ENCODE assay signal across 22 mouse cellular contexts in genomic region chr4:40016856-40017255, GRCm38 (mm10).
DNase-seq lines count a peak whose midpoint lies in the region; ATAC-seq and TF ChIP-seq lines count a peak whose summit lies in the region.
"Had no signal": no experiment of that assay in that cellular context is flagged by ENCODE, and none has a peak within 500 bp of the region (broad histone marks: within the 10 kb centered on the region; RNA-seq: fewer than 3 reads in every experiment).

No protein-coding gene starts in this region.

- peak overlapping the region; percentile 48; the same call in 1 of the 2 replicates for H3K27ac ChIP-seq in gastrocnemius, adult 2 months
- H3K27ac ChIP-seq in heart, embryonic 14.5 days (replicated peaks in 1 of 2; ENCODE audit: control insufficient read depth in 1 of 2, insufficient read depth in 1 of 2, low read depth in 2 of 2, low read length in 2 of 2), result no peak overlapping the region
- no peak overlapping the region for H3K27ac ChIP-seq in heart, adult 2 months
- H3K27ac ChIP-seq in midbrain, embryonic 15.5 days, result no peak overlapping the region
- H3K27ac ChIP-seq in midbrain, postnatal 0 days (ENCODE audit: low read depth, low read length), result no peak overlapping the region
- H3K27ac ChIP-seq: forebrain, embryonic 10.5 days; hindbrain, embryonic 10.5 days; intestine, embryonic 15.5 days; liver, embryonic 15.5 days; stomach, embryonic 15.5 days had no signal

- no peak for DNase-seq in gastrocnemius, adult 2 months
- no peak for DNase-seq in gastrocnemius, postnatal 10 days
- no peak for DNase-seq in heart, adult 2 months
- DNase-seq in midbrain, postnatal 0 days (ENCODE audit: low spot score), result no peak
- no peak for DNase-seq in left cerebral cortex, adult 11 months (ENCODE audit: low spot score)
- DNase-seq: adrenal gland, adult 8-10 months; cerebellum, adult 18-20 months; cerebellum, postnatal 14 days; forebrain, postnatal 0 days; kidney, adult 8-10 months; kidney, postnatal 10 days; lung, postnatal 4 days; thymus, adult 18-20 months; thymus, postnatal 36 days had no signal

- no peaks in the 10 kb centered on the region for H3K79me2 ChIP-seq in heart, adult 2 months (replicated peaks; ENCODE audit: control insufficient read depth, insufficient read depth, low read length)

- WGBS in heart, embryonic 14.5 days, result 31% methylated on average over 15 of the region's 15 CpGs
- 49% methylated on average over 15 of the region's 15 CpGs for WGBS in heart, adult 2 months
- WGBS in midbrain, embryonic 15.5 days, result 84% methylated on average over 15 of the region's 15 CpGs
- WGBS in midbrain, postnatal 0 days, result 83% methylated on average over 15 of the region's 15 CpGs

- intact Hi-C loops in gastrocnemius, adult 2 months (cut with DNase I), result no loop called here
- intact Hi-C loops in heart, adult 2 months (cut with DNase I), result no loop called here

- no peaks in the 10 kb centered on the region for H3K4me1 ChIP-seq in heart, embryonic 14.5 days (ENCODE audit: control insufficient read depth in 2 of 2, insufficient read depth in 2 of 2, low read length in 2 of 2)
- H3K4me1 ChIP-seq in heart, adult 2 months (ENCODE audit: control insufficient read depth, insufficient read depth, low read length), result no peaks in the 10 kb centered on the region
- H3K4me1 ChIP-seq in midbrain, embryonic 15.5 days, result no peaks in the 10 kb centered on the region
- H3K4me1 ChIP-seq in midbrain, postnatal 0 days (ENCODE audit: insufficient read depth, low read length), result no peaks in the 10 kb centered on the region; the same call in 1 of the 2 replicates
- H3K4me1 ChIP-seq: forebrain, embryonic 10.5 days; hindbrain, embryonic 10.5 days; intestine, embryonic 15.5 days; liver, embryonic 15.5 days; stomach, embryonic 15.5 days had no signal

- H3K4me3 ChIP-seq in gastrocnemius, adult 2 months, result no peak overlapping the region
- H3K4me3 ChIP-seq in heart, embryonic 14.5 days (ENCODE audit: control insufficient read depth in 1 of 2, insufficient read depth in 1 of 2, low read depth in 1 of 2, low read length in 2 of 2), result no peak overlapping the region
- H3K4me3 ChIP-seq in heart, adult 2 months, result no peak overlapping the region
- no peak overlapping the region for H3K4me3 ChIP-seq in midbrain, embryonic 15.5 days
- H3K4me3 ChIP-seq in midbrain, postnatal 0 days (ENCODE audit: low read depth, low read length), result no peak overlapping the region
- H3K4me3 ChIP-seq: forebrain, embryonic 10.5 days; hindbrain, embryonic 10.5 days; intestine, embryonic 15.5 days; liver, embryonic 15.5 days; stomach, embryonic 15.5 days had no signal

- H3K9me3 ChIP-seq in heart, embryonic 14.5 days (ENCODE audit: control insufficient read depth, low read length), result no peaks in the 10 kb centered on the region
- no peaks in the 10 kb centered on the region for H3K9me3 ChIP-seq in midbrain, embryonic 15.5 days
- H3K9me3 ChIP-seq in midbrain, postnatal 0 days (ENCODE audit: low read length), result no peaks in the 10 kb centered on the region
- H3K9me3 ChIP-seq: forebrain, embryonic 10.5 days; hindbrain, embryonic 10.5 days; intestine, embryonic 15.5 days; liver, embryonic 15.5 days; stomach, embryonic 15.5 days had no signal

- no peak for TF ChIP-seq POLR2A in heart, adult 2 months (IDR thresholded peaks at IDR 0.05; ENCODE audit: insufficient read depth, low read depth, low read length)

- no peak for TF ChIP-seq EP300 in heart, adult 2 months (IDR thresholded peaks at IDR 0.05; ENCODE audit: insufficient read depth, low read depth, low read length)

- ATAC-seq in heart, embryonic 14.5 days (ENCODE audit: insufficient number of reproducible peaks, insufficient read depth, low FRiP score, low read depth), result no peak
- 0 out of 2 replicates have a peak, but pooled peaks have one; percentile 21 for ATAC-seq in midbrain, embryonic 15.5 days (replicated peaks)
- ATAC-seq in midbrain, postnatal 0 days (ENCODE audit: low FRiP score), result no peak
- ATAC-seq: forebrain, postnatal 0 days; hindbrain, embryonic 16.5 days; intestine, embryonic 15.5 days had no signal

- TF ChIP-seq CTCF in gastrocnemius, adult 2 months (IDR thresholded peaks at IDR 0.05), result no peak
- TF ChIP-seq CTCF in heart, adult 2 months (IDR thresholded peaks at IDR 0.05), result no peak
- no peak for TF ChIP-seq CTCF in midbrain, postnatal 0 days (IDR thresholded peaks at IDR 0.05)

- no peak overlapping the region for H3K9ac ChIP-seq in heart, embryonic 14.5 days (ENCODE audit: low read length)
- H3K9ac ChIP-seq in heart, adult 2 months (ENCODE audit: low read depth, low read length), result no peak overlapping the region
- H3K9ac ChIP-seq in midbrain, embryonic 15.5 days, result no peak overlapping the region
- H3K9ac ChIP-seq in midbrain, postnatal 0 days (replicated peaks; ENCODE audit: low read length, poor library complexity, severe bottlenecking), result no peak overlapping the region
- H3K9ac ChIP-seq: forebrain, postnatal 0 days; intestine, embryonic 15.5 days; liver, embryonic 15.5 days; stomach, embryonic 15.5 days had no signal

- H3K4me2 ChIP-seq in heart, embryonic 14.5 days (ENCODE audit: low read length), result peak overlapping the region; percentile 39
- no peak overlapping the region for H3K4me2 ChIP-seq in midbrain, embryonic 15.5 days
- H3K4me2 ChIP-seq in midbrain, postnatal 0 days (ENCODE audit: low read depth, low read length, poor library complexity, severe bottlenecking), result no peak overlapping the region
- H3K4me2 ChIP-seq: intestine, embryonic 15.5 days; liver, embryonic 15.5 days; stomach, embryonic 15.5 days had no signal

- no peaks in the 10 kb centered on the region for H3K27me3 ChIP-seq in heart, embryonic 14.5 days (ENCODE audit: control insufficient read depth, insufficient read depth, low read length)
- H3K27me3 ChIP-seq in heart, adult 2 months (ENCODE audit: control insufficient read depth, insufficient read depth, low read length), result no peaks in the 10 kb centered on the region
- H3K27me3 ChIP-seq in midbrain, embryonic 15.5 days (replicated peaks), result no peaks in the 10 kb centered on the region
- H3K27me3 ChIP-seq in midbrain, postnatal 0 days (ENCODE audit: insufficient read depth, low read length), result no peaks in the 10 kb centered on the region
- H3K27me3 ChIP-seq: intestine, embryonic 15.5 days; liver, embryonic 15.5 days; stomach, embryonic 15.5 days had no signal

- H3K36me3 ChIP-seq in heart, embryonic 14.5 days (ENCODE audit: control insufficient read depth, insufficient read depth, low read length), result no peaks in the 10 kb centered on the region
- H3K36me3 ChIP-seq in heart, adult 2 months (ENCODE audit: control insufficient read depth, insufficient read depth, low read length), result no peaks in the 10 kb centered on the region
- no peaks in the 10 kb centered on the region for H3K36me3 ChIP-seq in midbrain, embryonic 15.5 days (replicated peaks)
- H3K36me3 ChIP-seq in midbrain, postnatal 0 days (ENCODE audit: insufficient read depth, low read length), result no peaks in the 10 kb centered on the region
- H3K36me3 ChIP-seq: forebrain, embryonic 10.5 days; hindbrain, embryonic 10.5 days; intestine, embryonic 15.5 days; liver, embryonic 15.5 days; stomach, embryonic 15.5 days had no signal
